Mouse (Mus musculus) heart, postnatal 0 days (tissue): ENCODE data around the gene Gmds.

Source experiments
- CTCF ChIP-seq: IDR thresholded peaks from 2 replicates; pipeline ENCODE4 v1.5.1; 2016; ENCODE audit warnings: antibody characterized with exemption, control low read depth, low read depth
- EP300 ChIP-seq: IDR thresholded peaks from 2 replicates; pipeline ENCODE4 v1.6.1; 2016; ENCODE audit warnings: antibody characterized with exemption, low read depth

- TF ChIP-seq CTCF: no peak
- TF ChIP-seq EP300: no peak
Observed at GRCm38 (mm10) chr13:31784757-31785156, 553.8 kb downstream of the Gmds start.
